Mouse (Mus musculus): ENCODE data around the gene Llgl1. TPM values are rescaled to one million over a fixed set of nuclear protein-coding genes. Genes with fewer than 3 reads are reported as not detected.

Gene Llgl1
- polyA plus RNA-seq, 1 experiment from 2014 or later, result 30.3 TPM

DNA sequence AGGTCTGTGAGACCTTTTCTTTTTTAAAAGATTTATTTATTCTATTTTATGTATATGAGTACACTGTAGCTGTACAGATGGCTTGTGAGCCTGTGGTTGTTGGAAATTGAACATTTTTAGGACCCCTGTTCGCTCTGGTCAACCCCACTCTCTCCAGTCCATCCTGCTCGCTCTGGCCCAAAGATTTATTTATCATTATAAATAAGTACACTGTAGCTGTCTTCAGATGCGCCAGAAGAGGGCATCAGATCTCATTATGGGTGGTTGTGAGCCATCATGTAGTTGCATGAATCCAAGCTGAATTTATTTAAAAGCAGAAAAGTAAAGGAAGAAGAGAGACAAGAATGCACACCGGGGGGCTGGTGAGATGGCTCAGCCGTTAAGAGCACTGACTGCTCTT, 35.7 kb downstream of the Llgl1 start:
- no peak overlapping the region for H3K4me2 ChIP-seq (ENCODE audit: low read depth, low read length)
- H3K9ac ChIP-seq (ENCODE audit: low read depth, low read length), result no peak overlapping the region
- no peak overlapping the region for H3K27ac ChIP-seq (ENCODE audit: low read length)
- WGBS, result 71% methylated on average over 5 of the region's 5 CpGs
- no peak overlapping the region for H3K4me3 ChIP-seq (ENCODE audit: low read length)
- ATAC-seq, result no peak
- 0 out of 2 replicates have a peak, but pooled peaks cover 2% of the 10 kb centered on the region for H3K36me3 ChIP-seq (ENCODE audit: control insufficient read depth, insufficient read depth, low read length)
- H3K27me3 ChIP-seq (replicated peaks; ENCODE audit: control insufficient read depth, insufficient read depth, low read length), result no peaks in the 10 kb centered on the region
- H3K4me1 ChIP-seq (ENCODE audit: control insufficient read depth, insufficient read depth, low read length), result no peaks in the 10 kb centered on the region
- H3K9me3 ChIP-seq (ENCODE audit: control insufficient read depth, low read length), result no peaks in the 10 kb centered on the region

DNA sequence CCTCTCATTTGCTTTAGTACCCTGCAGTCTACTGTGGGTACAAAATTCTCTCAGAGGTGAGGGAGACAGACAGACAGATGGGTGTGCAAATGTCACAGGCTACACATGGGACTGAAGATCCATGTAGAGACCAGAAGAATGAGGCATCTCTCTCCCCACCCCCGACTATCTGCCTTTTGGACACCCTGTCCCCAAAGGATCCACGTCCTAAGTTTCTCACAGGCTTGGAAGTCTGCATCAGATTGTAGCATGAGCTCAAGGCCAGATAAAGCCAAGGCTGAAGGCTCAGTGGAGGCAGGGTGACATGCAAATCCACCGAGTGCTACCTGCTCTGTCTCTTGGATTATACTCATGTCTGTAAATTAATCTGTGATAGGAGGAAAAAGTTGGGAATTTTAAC, 37.0 kb downstream of the Llgl1 start:
- no peak overlapping the region for H3K9ac ChIP-seq (ENCODE audit: low read depth, low read length)
- WGBS, result 82% methylated on average over 3 of the region's 3 CpGs
- no peaks in the 10 kb centered on the region for H3K9me3 ChIP-seq (ENCODE audit: control insufficient read depth, low read length)
- no peaks in the 10 kb centered on the region for H3K4me1 ChIP-seq (ENCODE audit: control insufficient read depth, insufficient read depth, low read length)
- H3K27me3 ChIP-seq (replicated peaks; ENCODE audit: control insufficient read depth, insufficient read depth, low read length), result no peaks in the 10 kb centered on the region
- H3K4me2 ChIP-seq (ENCODE audit: low read depth, low read length), result no peak overlapping the region
- no peak overlapping the region for H3K4me3 ChIP-seq (ENCODE audit: low read length)
- ATAC-seq, result no peak
- no peak overlapping the region for H3K27ac ChIP-seq (ENCODE audit: low read length)
- 0 out of 2 replicates have a peak, but pooled peaks cover 2% of the 10 kb centered on the region for H3K36me3 ChIP-seq (ENCODE audit: control insufficient read depth, insufficient read depth, low read length)

DNA sequence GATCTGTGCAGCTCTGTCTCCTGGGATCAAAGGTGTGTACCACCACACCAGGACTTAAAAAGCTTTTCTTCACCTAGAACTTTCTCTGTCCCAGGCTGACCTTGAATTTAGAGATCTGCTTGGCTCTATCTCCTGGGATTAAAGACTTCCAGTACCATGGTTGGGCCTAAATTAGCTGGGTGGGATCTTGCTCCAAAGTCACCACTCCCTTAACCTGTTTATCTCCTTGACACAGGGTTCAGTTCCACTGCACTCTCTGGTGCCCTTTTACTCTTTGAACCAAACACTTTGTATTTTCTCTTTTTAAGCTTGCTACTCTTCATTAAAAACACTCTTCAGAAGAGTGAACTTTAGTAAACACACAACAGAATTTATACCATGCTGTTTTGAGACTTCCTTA, 37.9 kb downstream of the Llgl1 start:
- no peak overlapping the region for H3K4me3 ChIP-seq (ENCODE audit: low read length)
- no peaks in the 10 kb centered on the region for H3K27me3 ChIP-seq (replicated peaks; ENCODE audit: control insufficient read depth, insufficient read depth, low read length)
- H3K4me2 ChIP-seq (ENCODE audit: low read depth, low read length), result no peak overlapping the region
- no peak for ATAC-seq
- H3K9ac ChIP-seq (ENCODE audit: low read depth, low read length), result no peak overlapping the region
- no peaks in the 10 kb centered on the region for H3K9me3 ChIP-seq (ENCODE audit: control insufficient read depth, low read length)
- 0 out of 2 replicates have a peak, but pooled peaks cover 5% of the 10 kb centered on the region for H3K36me3 ChIP-seq (ENCODE audit: control insufficient read depth, insufficient read depth, low read length)
- H3K4me1 ChIP-seq (ENCODE audit: control insufficient read depth, insufficient read depth, low read length), result no peaks in the 10 kb centered on the region
- H3K27ac ChIP-seq (ENCODE audit: low read length), result no peak overlapping the region

DNA sequence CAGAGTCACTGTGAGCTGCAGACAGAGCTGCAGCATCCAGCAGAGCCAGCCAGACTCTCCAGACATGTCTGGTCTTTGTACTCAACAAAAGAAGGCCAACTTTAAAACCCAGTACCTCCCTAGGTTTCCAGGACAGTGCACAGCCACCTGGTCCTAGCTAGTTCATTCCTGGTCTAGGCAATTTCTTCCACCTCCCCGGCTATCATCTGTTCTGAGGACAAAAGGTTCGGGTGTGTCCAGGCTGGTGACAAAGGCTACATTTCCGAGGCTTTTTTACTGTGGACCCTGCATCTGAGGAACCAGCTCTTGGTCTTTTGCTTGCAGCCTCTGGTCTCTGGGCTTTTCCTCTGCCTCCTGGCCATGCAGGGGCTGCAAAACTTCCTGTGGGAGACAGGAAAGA, 40.8 kb downstream of the Llgl1 start:
- H3K27me3 ChIP-seq (replicated peaks; ENCODE audit: control insufficient read depth, insufficient read depth, low read length), result no peaks in the 10 kb centered on the region
- WGBS, result 83% methylated on average over 3 of the region's 3 CpGs
- H3K9ac ChIP-seq (ENCODE audit: low read depth, low read length), result no peak overlapping the region
- H3K4me1 ChIP-seq (ENCODE audit: control insufficient read depth, insufficient read depth, low read length), result no peaks in the 10 kb centered on the region
- H3K27ac ChIP-seq (ENCODE audit: low read length), result no peak overlapping the region
- peaks cover 11% of the 10 kb centered on the region; the same call in 1 of the 2 replicates for H3K36me3 ChIP-seq (ENCODE audit: control insufficient read depth, insufficient read depth, low read length)
- H3K9me3 ChIP-seq (ENCODE audit: control insufficient read depth, low read length), result no peaks in the 10 kb centered on the region
- H3K4me2 ChIP-seq (ENCODE audit: low read depth, low read length), result no peak overlapping the region
- ATAC-seq, result no peak
- H3K4me3 ChIP-seq (ENCODE audit: low read length), result no peak overlapping the region

DNA sequence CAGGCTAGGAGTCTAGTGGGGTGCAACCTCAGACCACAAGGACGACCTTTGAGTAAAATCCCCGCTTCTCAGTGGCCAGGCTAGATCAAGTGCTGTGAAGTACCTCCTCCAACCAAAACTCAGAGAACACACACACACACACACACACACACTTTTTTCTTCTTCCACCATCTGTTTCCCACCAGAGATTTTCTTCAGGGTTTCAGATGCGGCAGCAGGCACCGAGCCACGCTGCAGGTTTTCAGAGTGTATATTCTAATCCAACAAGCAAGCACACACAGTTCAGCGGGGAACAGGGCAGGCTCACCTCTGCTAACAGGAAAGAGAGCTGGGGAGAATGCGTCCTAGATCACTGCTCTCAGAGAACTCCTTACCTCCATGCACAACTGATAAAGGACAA, 56.0 kb downstream of the Llgl1 start:
- no peak overlapping the region for H3K27ac ChIP-seq (ENCODE audit: low read length)
- ATAC-seq, result no peak
- no peak overlapping the region for H3K4me3 ChIP-seq (ENCODE audit: low read length)
- H3K27me3 ChIP-seq (replicated peaks; ENCODE audit: control insufficient read depth, insufficient read depth, low read length), result no peaks in the 10 kb centered on the region
- no peak overlapping the region for H3K9ac ChIP-seq (ENCODE audit: low read depth, low read length)
- H3K9me3 ChIP-seq (ENCODE audit: control insufficient read depth, low read length), result no peaks in the 10 kb centered on the region
- no peak overlapping the region for H3K4me2 ChIP-seq (ENCODE audit: low read depth, low read length)
- H3K36me3 ChIP-seq (ENCODE audit: control insufficient read depth, insufficient read depth, low read length), result peaks cover 20% of the 10 kb centered on the region
- no peaks in the 10 kb centered on the region for H3K4me1 ChIP-seq (ENCODE audit: control insufficient read depth, insufficient read depth, low read length)
- 88% methylated on average over 7 of the region's 7 CpGs for WGBS

DNA sequence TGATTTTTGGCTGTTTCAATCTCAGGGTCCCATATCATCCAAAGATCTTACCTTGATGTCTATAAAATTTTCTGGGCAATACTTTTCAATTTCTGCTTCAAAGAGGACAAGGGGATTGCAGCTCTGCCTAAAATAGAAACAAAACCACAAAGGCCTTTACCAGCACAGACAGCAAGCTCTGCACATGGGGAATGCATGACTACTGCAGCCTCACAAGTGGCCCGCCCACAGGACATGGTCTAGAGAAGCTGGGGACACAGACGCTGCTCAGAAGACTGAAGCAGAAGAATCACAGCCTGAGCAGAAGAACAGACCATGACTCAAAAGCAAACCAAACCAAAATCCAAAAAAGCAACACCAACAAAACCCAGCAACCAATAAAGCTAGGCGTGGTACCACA, 62.2 kb downstream of the Llgl1 start:
- H3K27ac ChIP-seq (ENCODE audit: low read length), result no peak overlapping the region
- H3K4me2 ChIP-seq (ENCODE audit: low read depth, low read length), result no peak overlapping the region
- no peaks in the 10 kb centered on the region for H3K27me3 ChIP-seq (replicated peaks; ENCODE audit: control insufficient read depth, insufficient read depth, low read length)
- no peak for ATAC-seq
- H3K36me3 ChIP-seq (ENCODE audit: control insufficient read depth, insufficient read depth, low read length), result peaks cover 10% of the 10 kb centered on the region; the same call in 1 of the 2 replicates
- 89% methylated on average over 3 of the region's 3 CpGs for WGBS
- no peaks in the 10 kb centered on the region for H3K4me1 ChIP-seq (ENCODE audit: control insufficient read depth, insufficient read depth, low read length)
- H3K9ac ChIP-seq (ENCODE audit: low read depth, low read length), result no peak overlapping the region
- no peaks in the 10 kb centered on the region for H3K9me3 ChIP-seq (ENCODE audit: control insufficient read depth, low read length)
- H3K4me3 ChIP-seq (ENCODE audit: low read length), result no peak overlapping the region

Small RNA genes within 50 kb of the gene (microRNA-seq; reads per million reads assigned to microRNA genes)
- gene Mir5100, result 1.8 reads per million

Other genes with a start within 250 kb of the Llgl1 start
- 102 and 107 TPM in 2 replicates for gene Drg2, start 245.1 kb upstream of the Llgl1 start, polyA plus RNA-seq (2015; fragmentation: Nextera tagmentation; extraction: Ambion mirVana)
- 0.06 TPM in 2 replicates for gene Myo15, start 230.4 kb upstream of the Llgl1 start, polyA plus RNA-seq (2015; fragmentation: Nextera tagmentation; extraction: Ambion mirVana)
- gene Alkbh5, start 163.3 kb upstream of the Llgl1 start, polyA plus RNA-seq (2015; fragmentation: Nextera tagmentation; extraction: Ambion mirVana), result 25.9 and 33.0 TPM in 2 replicates
- gene Flii, start 27.5 kb downstream of the Llgl1 start, polyA plus RNA-seq (2015; fragmentation: Nextera tagmentation; extraction: Ambion mirVana), result 81.3 and 81.6 TPM in 2 replicates
- gene Mief2, start 28.7 kb downstream of the Llgl1 start, polyA plus RNA-seq (2015; fragmentation: Nextera tagmentation; extraction: Ambion mirVana), result 9.8 and 10.7 TPM in 2 replicates
- 9.2 and 10.4 TPM in 2 replicates for gene Top3a, start 77.6 kb downstream of the Llgl1 start, polyA plus RNA-seq (2015; fragmentation: Nextera tagmentation; extraction: Ambion mirVana)
- 5.9 and 7.5 TPM in 2 replicates for gene Smcr8, start 77.8 kb downstream of the Llgl1 start, polyA plus RNA-seq (2015; fragmentation: Nextera tagmentation; extraction: Ambion mirVana)
- gene Shmt1, start 112.0 kb downstream of the Llgl1 start, polyA plus RNA-seq (2015; fragmentation: Nextera tagmentation; extraction: Ambion mirVana), result 112 and 126 TPM in 2 replicates
- 70.8 and 71.3 TPM in 2 replicates for gene Dhrs7b, start 130.9 kb downstream of the Llgl1 start, polyA plus RNA-seq (2015; fragmentation: Nextera tagmentation; extraction: Ambion mirVana)
- gene Tmem11, start 179.5 kb downstream of the Llgl1 start, polyA plus RNA-seq (2015; fragmentation: Nextera tagmentation; extraction: Ambion mirVana), result 67.4 and 74.7 TPM in 2 replicates
- gene Natd1, start 215.0 kb downstream of the Llgl1 start, polyA plus RNA-seq (2015; fragmentation: Nextera tagmentation; extraction: Ambion mirVana), result 10.8 and 13.0 TPM in 2 replicates
- gene Map2k3, start 232.3 kb downstream of the Llgl1 start, polyA plus RNA-seq (2015; fragmentation: Nextera tagmentation; extraction: Ambion mirVana), result 172 and 174 TPM in 2 replicates

All from intestine, embryonic 16.5 days (tissue).